In genomic region chr13:113889140-113890055, GRCm38 (mm10) we compare ENCODE assay signal across 14 mouse cellular contexts.
DNase-seq lines count a peak whose midpoint lies in the region; ATAC-seq lines count a peak whose summit lies in the region.
"Had no signal": no experiment of that assay in that cellular context is flagged by ENCODE, and none has a peak within 500 bp of the region (broad histone marks: within the 10 kb centered on the region; RNA-seq: fewer than 3 reads in every experiment).

No protein-coding gene starts in this region.

- DNase-seq in frontal cortex, postnatal 14 days (ENCODE audit: low spot score in 2 of 2) = no peak
- DNase-seq in thymus, adult 18-20 months = no peak
- DNase-seq in left cerebral cortex, postnatal 4 days = no peak
- DNase-seq in heart, adult 9 months (ENCODE audit: low spot score in 2 of 2) = no peak
- DNase-seq: cerebellum, adult 8-10 months; heart, postnatal 36 days; kidney, adult 9 months; right cerebral cortex, adult 18-20 months; thymus, postnatal 14 days had no signal

- no peak overlapping the region for H3K27ac ChIP-seq in embryonic facial prominence, embryonic 12.5 days
- no peak overlapping the region for H3K27ac ChIP-seq in hindbrain, embryonic 12.5 days
- H3K27ac ChIP-seq in midbrain, embryonic 12.5 days (replicated peaks) = no peak overlapping the region; the same call in 1 of the 2 replicates
- H3K27ac ChIP-seq: macrophage had no signal

- 71% methylated on average over 24 of the region's 24 CpGs for WGBS in embryonic facial prominence, embryonic 12.5 days
- 65% methylated on average over 24 of the region's 24 CpGs for WGBS in hindbrain, embryonic 12.5 days
- WGBS in midbrain, embryonic 12.5 days = 38% methylated on average over 24 of the region's 24 CpGs

- no peak overlapping the region for H3K9ac ChIP-seq in embryonic facial prominence, embryonic 12.5 days
- no peak overlapping the region for H3K9ac ChIP-seq in hindbrain, embryonic 12.5 days
- H3K9ac ChIP-seq in midbrain, embryonic 12.5 days (replicated peaks) = 0 out of 2 replicates have a peak overlapping the region, but pooled peaks have one; percentile 12

- H3K4me2 ChIP-seq in embryonic facial prominence, embryonic 12.5 days (replicated peaks) = peak overlapping the region; percentile 21; the same call in 1 of the 2 replicates
- H3K4me2 ChIP-seq in hindbrain, embryonic 12.5 days (replicated peaks) = peak overlapping the region; percentile 36
- H3K4me2 ChIP-seq in midbrain, embryonic 12.5 days (replicated peaks) = peak overlapping the region; percentile 45

- intact Hi-C loops in left cerebral cortex, postnatal 4 days (cut with DNase I) = no loop called here

- H3K9me3 ChIP-seq in embryonic facial prominence, embryonic 12.5 days = no peaks in the 10 kb centered on the region
- no peaks in the 10 kb centered on the region for H3K9me3 ChIP-seq in hindbrain, embryonic 12.5 days (replicated peaks)
- no peaks in the 10 kb centered on the region for H3K9me3 ChIP-seq in midbrain, embryonic 12.5 days

- no peak overlapping the region for H3K4me3 ChIP-seq in embryonic facial prominence, embryonic 12.5 days
- H3K4me3 ChIP-seq in hindbrain, embryonic 12.5 days = no peak overlapping the region
- no peak overlapping the region for H3K4me3 ChIP-seq in midbrain, embryonic 12.5 days

- H3K4me1 ChIP-seq in embryonic facial prominence, embryonic 12.5 days = peaks cover 17% of the 10 kb centered on the region
- peaks cover 32% of the 10 kb centered on the region for H3K4me1 ChIP-seq in hindbrain, embryonic 12.5 days
- peaks cover 42% of the 10 kb centered on the region for H3K4me1 ChIP-seq in midbrain, embryonic 12.5 days

- H3K36me3 ChIP-seq in embryonic facial prominence, embryonic 12.5 days = no peaks in the 10 kb centered on the region
- no peaks in the 10 kb centered on the region for H3K36me3 ChIP-seq in hindbrain, embryonic 12.5 days
- H3K36me3 ChIP-seq in midbrain, embryonic 12.5 days = no peaks in the 10 kb centered on the region

- peak; percentile 71 for ATAC-seq in frontal cortex, adult (ENCODE audit: low TSS enrichment)
- ATAC-seq in embryonic facial prominence, embryonic 12.5 days (ENCODE audit: insufficient number of reproducible peaks, insufficient read depth, low FRiP score, low TSS enrichment) = no peak
- ATAC-seq in hindbrain, embryonic 12.5 days (ENCODE audit: low FRiP score) = 0 out of 2 replicates have a peak, but pooled peaks have one; percentile 3
- peak; percentile 68 for ATAC-seq in midbrain, embryonic 12.5 days (ENCODE audit: low FRiP score, low read depth)

- H3K27me3 ChIP-seq in embryonic facial prominence, embryonic 12.5 days = no peaks in the 10 kb centered on the region
- H3K27me3 ChIP-seq in hindbrain, embryonic 12.5 days = peaks cover 4% of the 10 kb centered on the region; the same call in 1 of the 2 replicates
- H3K27me3 ChIP-seq in midbrain, embryonic 12.5 days = peaks cover 5% of the 10 kb centered on the region; the same call in 1 of the 2 replicates
